Mouse (Mus musculus) left cerebral cortex, postnatal 14 days (tissue): ENCODE data around the gene Tppp3. TPM values are rescaled to one million over a fixed set of nuclear protein-coding genes. Genes with fewer than 3 reads are reported as not detected.

ENCODE experiments used
- DNase-seq, 2 experiments: peaks; one replicate each; pipeline ENCODE4 v3.0.0; 2021 to 2022; ENCODE audit warnings: low spot score in 2 of 2, mixed read lengths in 1 of 2
- intact Hi-C: fragments of 180-260 bp; cut with DNase I; formaldehyde crosslinking; loops from one replicate; pipeline ENCODE4 v1.15.1; 2025
- long read RNA-seq, 2 experiments: library from polyadenylated mRNA; stranded (forward); transcript quantifications; one replicate each; pipeline ENCODE4 v2.0.0; 2021
- total RNA-seq, 2 experiments: library from RNA; stranded (reverse); gene quantifications; 2 replicates each; pipeline ENCODE4 v1.2.3; 2021

The Tppp3 gene
- total RNA-seq: 10 to 100 TPM; 41.2 to 49.7 TPM
- long read RNA-seq, experiment 1, transcript Tppp3-201 (4 exons, 1,127 nt): major isoform, 16 of 18 reads
- long read RNA-seq, experiment 1, partial matches to known transcripts: 1 of 18 reads
- long read RNA-seq, experiment 1, other reads (novel, unspliced or antisense): 1 of 18 reads
- long read RNA-seq, experiment 2, transcript Tppp3-201 (4 exons, 1,127 nt): major isoform, 14 of 14 reads
- long read RNA-seq, experiment 2, partial matches to known transcripts: 0 of 14 reads
- long read RNA-seq, experiment 2, other reads (novel, unspliced or antisense): 0 of 14 reads

- intact Hi-C loops: no loop called here
- peak; percentile 74 to 87 for DNase-seq
Observed at GRCm38 (mm10) chr8:105471314-105472015, at the start of gene Tppp3. Gene Tppp3 (minus strand): TSS chr8:105471526.

- DNase-seq: no peak
- intact Hi-C loops: no loop called here
Observed at GRCm38 (mm10) chr8:105521061-105521460, 49.7 kb upstream of the Tppp3 start.

GRCm38 (mm10) chr8:105520521-105520920, 49.2 kb upstream of the Tppp3 start:
- no peak for DNase-seq
- intact Hi-C loops: no loop called here

GRCm38 (mm10) chr8:105519591-105519990, 48.3 kb upstream of the Tppp3 start:
- DNase-seq: no peak
- intact Hi-C loops: loop anchor here (5.0 kb wide), 1 partner anchor 33 kb away; no protein-coding TSS in a partner anchor

- DNase-seq: peak; percentile 30 to 41
- intact Hi-C loops: loop anchor here (5.0 kb wide), 1 partner anchor 34 kb away; no protein-coding TSS in a partner anchor
Observed at GRCm38 (mm10) chr8:105518436-105519313, 47.3 kb upstream of the Tppp3 start, which contains the start of gene Hsd11b2. Gene Hsd11b2 (plus strand): TSS chr8:105518755.

GRCm38 (mm10) chr8:105517346-105517745, 46.0 kb upstream of the Tppp3 start:
- intact Hi-C loops: loop anchor here (5.0 kb wide), 1 partner anchor 35 kb away; no protein-coding TSS in a partner anchor
- no peak for DNase-seq

GRCm38 (mm10) chr8:105516018-105516645, 44.8 kb upstream of the Tppp3 start:
- intact Hi-C loops: loop anchor here (5.0 kb wide), 1 partner anchor 36 kb away; no protein-coding TSS in a partner anchor
- DNase-seq: peak; percentile 82

- intact Hi-C loops: loop anchor here (5.0 kb wide), 1 partner anchor 38 kb away; no protein-coding TSS in a partner anchor
- DNase-seq: no peak
Observed at GRCm38 (mm10) chr8:105514656-105515055, 43.3 kb upstream of the Tppp3 start.

- no peak for DNase-seq
- intact Hi-C loops: no loop called here
Observed at GRCm38 (mm10) chr8:105514194-105514593, 42.9 kb upstream of the Tppp3 start.

- no peak for DNase-seq
- intact Hi-C loops: no loop called here
Observed at GRCm38 (mm10) chr8:105509997-105510735, 38.8 kb upstream of the Tppp3 start.

GRCm38 (mm10) chr8:105508758-105509157, 37.4 kb upstream of the Tppp3 start:
- intact Hi-C loops: no loop called here
- no peak for DNase-seq

GRCm38 (mm10) chr8:105506977-105507376, 35.7 kb upstream of the Tppp3 start:
- intact Hi-C loops: no loop called here
- no peak for DNase-seq

GRCm38 (mm10) chr8:105504617-105505016, 33.3 kb upstream of the Tppp3 start:
- DNase-seq: no peak
- intact Hi-C loops: no loop called here

GRCm38 (mm10) chr8:105499787-105500186, 28.5 kb upstream of the Tppp3 start:
- no peak for DNase-seq
- intact Hi-C loops: no loop called here

GRCm38 (mm10) chr8:105496439-105497180, 25.3 kb upstream of the Tppp3 start, which contains the start of gene Zdhhc1:
Gene Zdhhc1 (minus strand): TSS chr8:105496902.
- peak; percentile 79 to 87 for DNase-seq
- intact Hi-C loops: no loop called here

- no peak for DNase-seq
- intact Hi-C loops: no loop called here
Observed at GRCm38 (mm10) chr8:105495350-105496302, 24.3 kb upstream of the Tppp3 start.

- intact Hi-C loops: no loop called here
- no peak for DNase-seq
Observed at GRCm38 (mm10) chr8:105494566-105494965, 23.2 kb upstream of the Tppp3 start.
